Mouse (Mus musculus): ENCODE data around the gene Synrg.

Gene Synrg

DNA sequence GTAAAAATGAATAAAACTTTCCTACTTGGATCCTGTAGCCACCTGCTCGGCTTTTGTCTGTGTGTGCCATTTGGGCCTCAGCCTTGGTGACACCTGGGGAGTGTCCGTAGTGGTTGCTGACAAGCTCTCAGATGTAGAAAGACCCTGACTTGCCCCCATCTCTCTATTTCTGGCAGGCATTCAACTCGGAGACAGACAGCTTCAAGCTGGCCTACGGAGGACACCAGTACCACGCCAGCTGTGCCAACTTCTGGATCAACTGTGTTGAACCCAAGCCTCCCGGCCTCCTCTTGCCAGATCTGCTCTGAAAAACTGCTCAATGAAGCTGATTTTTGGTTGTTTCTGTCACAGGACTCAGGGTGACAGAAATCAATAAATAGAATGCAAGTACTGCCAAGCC, 76.4 kb downstream of the Synrg start:
- DNase-seq (ENCODE audit: low spot score) = no peak

- DNase-seq (ENCODE audit: low spot score) = no peak
Measured at GRCm38 (mm10) chr11:84042808-84043762, 78.9 kb downstream of the Synrg start.

DNA sequence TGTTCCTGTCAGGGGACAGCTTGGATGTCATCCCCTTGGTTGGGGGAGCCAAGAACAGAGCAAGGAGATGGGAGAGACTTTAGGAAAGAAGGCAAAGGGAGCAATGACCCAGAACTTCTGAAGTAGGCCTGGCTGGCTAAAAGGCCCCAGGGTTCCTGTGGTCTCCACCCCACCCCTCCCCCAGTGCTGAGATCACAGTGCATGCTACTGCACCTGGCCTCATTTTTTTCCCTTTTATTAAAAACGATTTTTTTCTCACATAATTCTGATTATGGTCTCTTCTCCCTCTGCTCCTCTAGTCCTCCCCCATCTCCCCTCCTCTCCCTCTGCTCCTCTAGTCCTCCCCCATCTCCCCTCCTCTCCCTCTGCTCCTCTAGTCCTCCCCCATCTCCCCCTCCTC, 80.8 kb downstream of the Synrg start:
- DNase-seq (ENCODE audit: low spot score) = no peak

DNA sequence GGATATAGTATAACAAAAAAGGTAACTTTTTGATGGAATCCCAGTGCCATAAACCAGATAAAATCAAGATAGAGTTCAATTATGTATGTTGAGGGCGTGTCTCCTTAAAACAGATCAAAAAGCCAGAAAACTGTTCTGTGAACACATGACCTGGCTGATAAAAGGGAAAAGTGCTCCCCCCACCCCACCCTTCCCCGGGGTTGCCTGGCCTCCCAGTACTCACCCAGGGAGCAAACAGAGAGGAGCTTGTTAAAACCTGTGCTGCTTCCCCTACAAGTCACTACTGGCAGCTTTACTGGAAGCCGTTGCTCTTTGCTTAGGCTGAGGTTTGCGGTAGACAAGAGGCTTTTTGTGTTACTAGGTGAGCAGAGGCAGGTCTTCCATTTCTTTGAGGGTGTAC, 83.0 kb downstream of the Synrg start:
- no peak for DNase-seq (ENCODE audit: low spot score)

- no peak for DNase-seq (ENCODE audit: low spot score)
Measured at GRCm38 (mm10) chr11:84048411-84048810, 84.2 kb downstream of the Synrg start.

- no peak for DNase-seq (ENCODE audit: low spot score)
Measured at GRCm38 (mm10) chr11:84053055-84053454, 88.8 kb downstream of the Synrg start.

GRCm38 (mm10) chr11:84053524-84054163, 89.4 kb downstream of the Synrg start:
- no peak for DNase-seq (ENCODE audit: low spot score)

DNA sequence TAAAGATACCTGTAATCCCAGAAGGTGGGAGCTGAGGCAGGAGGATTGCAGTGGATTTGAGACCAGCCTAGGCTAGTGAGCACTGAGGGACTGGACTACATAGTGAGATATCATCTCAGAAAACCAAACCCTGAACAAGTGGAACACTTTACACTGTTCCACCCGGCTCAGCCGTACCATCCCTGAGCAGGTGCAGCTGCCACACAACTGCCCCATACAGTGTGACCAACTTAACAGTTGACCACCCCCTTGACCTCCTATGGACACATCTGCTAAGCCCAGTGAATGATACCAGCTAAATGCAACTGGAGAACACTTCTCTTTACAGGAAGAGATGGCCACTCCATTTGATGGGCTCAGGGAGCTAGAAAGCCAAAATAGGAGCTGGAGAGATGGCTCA, 93.2 kb downstream of the Synrg start:
- DNase-seq (ENCODE audit: low spot score) = no peak

GRCm38 (mm10) chr11:84059784-84060183, 95.6 kb downstream of the Synrg start:
- no peak for DNase-seq (ENCODE audit: low spot score)

- DNase-seq (ENCODE audit: low spot score) = no peak
Measured at GRCm38 (mm10) chr11:84060635-84061034, 96.4 kb downstream of the Synrg start.

- no peak for DNase-seq (ENCODE audit: low spot score)
Measured at GRCm38 (mm10) chr11:84061881-84062280, 97.7 kb downstream of the Synrg start.

DNA sequence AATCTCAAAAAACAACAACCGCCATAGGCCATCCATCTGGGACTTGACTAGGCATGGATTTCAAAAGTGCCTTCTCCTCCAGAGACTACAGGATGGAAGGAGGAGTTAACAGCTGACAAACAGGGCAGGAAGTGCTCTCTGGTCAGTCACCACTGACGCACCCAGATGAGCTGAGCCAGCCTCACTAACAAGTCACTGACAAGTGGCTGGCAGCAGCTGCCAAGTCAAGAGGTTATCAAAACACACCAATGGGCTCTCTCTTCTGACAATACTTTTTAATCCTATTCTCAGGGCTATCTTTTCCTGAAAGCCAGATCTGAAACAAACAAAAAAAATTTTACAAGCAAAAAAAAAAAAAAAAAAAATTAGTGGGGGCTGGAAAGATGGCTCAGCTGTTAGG, 98.6 kb downstream of the Synrg start:
- DNase-seq (ENCODE audit: low spot score) = no peak

DNA sequence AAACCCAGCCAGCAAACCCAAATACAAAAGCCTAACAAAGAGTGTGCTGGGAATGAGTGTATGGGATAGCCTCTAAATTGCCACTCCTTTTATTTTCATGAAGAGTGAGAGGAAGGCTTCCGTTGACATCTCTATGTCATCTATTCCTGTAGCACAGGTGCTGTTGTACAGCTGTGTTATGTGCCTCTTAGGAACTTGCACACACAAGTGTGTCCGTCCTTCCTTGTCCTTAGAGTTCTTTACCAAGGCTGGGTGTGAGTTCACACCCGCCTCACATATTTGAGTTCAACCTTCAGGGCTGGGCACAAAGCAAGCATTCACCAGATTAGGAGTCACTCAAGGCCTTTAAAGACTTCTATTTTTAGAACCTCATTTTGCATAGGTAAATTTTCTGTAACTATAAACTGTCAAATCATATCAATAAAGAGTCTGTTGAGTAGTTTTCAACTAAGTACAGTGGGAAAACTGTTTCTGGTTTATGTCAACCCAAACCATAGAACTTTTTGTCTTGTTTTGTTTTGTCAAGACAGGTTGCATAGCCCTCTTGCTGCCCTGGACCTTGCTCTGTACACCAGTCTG, 99.5 kb downstream of the Synrg start:
- DNase-seq (ENCODE audit: low spot score) = no peak

DNA sequence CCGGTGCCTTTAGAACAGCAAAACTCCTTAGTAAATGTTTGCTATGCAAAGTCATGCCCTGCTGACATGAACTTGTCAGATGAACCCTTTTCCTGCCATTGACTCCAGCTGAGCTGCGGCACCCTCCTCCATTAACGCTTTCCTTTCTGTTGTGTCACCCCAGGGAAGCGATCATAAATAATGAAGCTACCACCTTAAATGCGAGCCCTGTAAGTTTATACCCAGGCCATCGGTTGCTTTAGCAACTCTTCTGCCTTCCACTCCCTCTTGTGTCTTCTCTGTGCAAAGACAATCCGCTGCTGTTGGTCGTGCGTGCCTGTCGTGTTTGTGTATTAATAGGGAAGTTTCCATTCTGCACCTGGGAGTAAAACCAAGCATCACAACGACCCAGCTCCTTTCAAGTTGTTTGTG, 101.8 kb downstream of the Synrg start:
- DNase-seq (ENCODE audit: low spot score) = no peak

DNA sequence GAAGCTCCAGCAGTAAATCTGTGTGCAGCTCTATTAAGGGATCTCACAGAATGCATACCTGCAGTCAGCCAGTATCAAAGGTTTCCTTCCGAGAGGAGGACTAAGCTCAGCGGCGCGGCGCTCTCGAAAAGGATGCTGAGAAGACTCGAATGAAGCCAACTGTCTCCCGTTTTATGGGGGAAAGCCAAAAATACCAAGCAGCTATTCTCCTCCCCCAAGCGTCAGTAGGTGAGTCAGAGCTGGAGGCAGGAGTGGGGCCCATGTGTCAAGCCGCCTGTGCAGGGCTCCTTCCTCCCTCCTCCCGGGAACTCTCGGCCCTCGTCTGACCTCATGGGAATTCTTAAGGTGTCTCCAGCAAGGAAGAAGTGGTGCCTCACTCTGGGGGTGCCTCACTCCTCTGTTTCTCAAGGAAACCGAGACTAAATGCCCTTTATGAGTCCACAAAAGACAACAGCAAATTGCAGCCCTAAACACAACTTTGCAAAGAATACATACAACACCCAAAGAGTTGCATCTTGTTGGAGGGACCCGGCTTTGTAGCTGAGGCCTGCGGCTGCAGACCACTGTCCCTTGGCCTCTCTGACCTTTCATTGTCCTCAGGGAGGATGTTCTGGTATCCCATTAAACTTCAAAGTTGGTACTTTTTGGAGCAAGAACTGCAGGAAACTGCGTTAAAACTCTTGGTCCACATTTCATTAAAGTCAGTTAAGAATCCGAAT, 102.9 kb downstream of the Synrg start:
- no peak for DNase-seq (ENCODE audit: low spot score)

DNA sequence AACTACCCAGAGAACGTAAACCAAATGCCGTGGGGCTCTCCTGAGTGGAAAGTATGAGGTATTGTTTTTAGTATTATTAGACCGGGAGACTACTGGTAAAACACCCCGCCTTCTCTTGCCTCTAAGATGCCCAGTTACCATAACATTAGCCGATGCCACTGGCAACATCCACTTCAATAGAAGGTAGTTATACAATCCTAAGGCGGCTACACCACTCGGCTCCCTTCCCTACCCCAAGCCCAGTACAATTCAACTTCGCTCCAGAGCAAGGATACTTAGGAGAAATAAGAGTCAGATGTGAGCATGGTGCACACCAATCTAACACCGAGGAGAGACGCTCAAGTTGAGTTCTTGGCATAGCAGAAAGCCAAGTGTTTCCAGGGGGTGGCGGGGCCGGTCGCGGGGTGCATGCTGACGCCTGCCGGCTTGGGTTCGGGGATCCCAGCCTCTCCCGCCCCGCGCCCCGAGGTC, 103.5 kb downstream of the Synrg start:
- no peak for DNase-seq (ENCODE audit: low spot score)

DNA sequence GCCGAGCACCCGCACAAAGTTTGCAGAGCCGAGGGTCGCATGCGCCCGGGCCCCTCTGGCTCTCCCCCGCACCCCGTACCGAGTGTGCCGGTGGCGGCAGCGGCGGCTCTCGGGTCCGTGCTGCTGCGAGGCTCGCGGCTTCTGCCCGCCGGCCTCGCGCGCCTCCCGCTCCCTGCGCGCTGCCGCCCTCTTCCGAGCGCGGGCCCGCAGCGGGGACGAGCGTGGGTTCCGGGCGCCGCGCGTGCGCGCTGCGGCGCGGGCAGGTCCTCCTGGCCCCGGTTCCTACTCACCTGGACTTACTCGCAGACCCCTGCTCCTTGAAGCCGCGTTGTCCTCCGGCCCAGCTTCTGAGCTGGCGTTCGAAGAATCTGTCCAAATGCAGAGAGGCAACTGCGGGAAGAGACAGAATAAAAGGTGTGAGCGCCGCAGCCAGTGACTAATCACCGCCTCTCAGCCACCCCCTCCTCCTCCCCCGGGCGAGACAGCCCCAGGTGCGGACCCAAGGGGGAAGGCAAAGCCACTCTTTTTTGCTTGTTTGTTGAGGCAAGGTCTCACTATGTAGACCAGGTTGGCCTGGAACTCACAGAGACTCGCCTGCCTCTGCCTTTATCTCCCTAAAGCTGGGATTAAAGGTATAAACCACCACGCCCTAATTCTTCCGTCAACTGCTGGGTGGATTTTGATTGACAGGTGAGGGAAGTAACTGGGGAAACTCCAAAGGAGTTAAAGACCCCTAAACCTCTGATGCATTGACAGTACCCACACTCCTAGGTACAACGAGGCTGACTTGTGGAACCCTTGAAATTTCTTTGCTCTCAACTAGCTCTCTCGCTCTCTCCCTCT, 104.2 kb downstream of the Synrg start:
- DNase-seq (ENCODE audit: low spot score) = peak; percentile 7

DNA sequence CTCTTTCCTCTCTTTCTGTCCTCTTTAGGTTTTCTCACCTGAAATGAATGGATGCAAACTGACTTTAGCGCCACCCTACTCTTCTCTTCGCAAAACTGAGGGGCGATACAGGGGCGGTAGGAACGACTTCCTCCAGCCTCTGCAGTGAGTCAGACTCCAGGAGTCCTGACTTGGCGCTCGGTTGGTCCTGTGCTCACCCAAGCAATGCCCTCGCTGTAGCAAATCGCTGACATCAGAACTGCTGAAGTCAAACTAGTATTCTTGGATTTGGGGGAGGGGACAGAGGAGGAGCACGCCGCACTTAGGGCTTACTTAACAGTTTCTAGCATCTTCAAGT, 104.8 kb downstream of the Synrg start, which contains the start of gene Dusp14:
Dusp14 (minus strand) TSS at position 228 of the 337 bp plus-strand sequence.
- DNase-seq (ENCODE audit: low spot score) = no peak

- DNase-seq (ENCODE audit: low spot score) = no peak
Measured at GRCm38 (mm10) chr11:84072904-84073651, 108.8 kb downstream of the Synrg start.

All from spleen, adult 12 weeks (tissue).